Mouse (Mus musculus): ENCODE measurements around the gene Sc5d. TPM values are rescaled to one million over a fixed set of nuclear protein-coding genes. Genes with fewer than 3 reads are reported as not detected.

Gene Sc5d
- 33.3 and 41.2 TPM in 2 replicates for polyA plus RNA-seq (2012; rRNA removed)

DNA sequence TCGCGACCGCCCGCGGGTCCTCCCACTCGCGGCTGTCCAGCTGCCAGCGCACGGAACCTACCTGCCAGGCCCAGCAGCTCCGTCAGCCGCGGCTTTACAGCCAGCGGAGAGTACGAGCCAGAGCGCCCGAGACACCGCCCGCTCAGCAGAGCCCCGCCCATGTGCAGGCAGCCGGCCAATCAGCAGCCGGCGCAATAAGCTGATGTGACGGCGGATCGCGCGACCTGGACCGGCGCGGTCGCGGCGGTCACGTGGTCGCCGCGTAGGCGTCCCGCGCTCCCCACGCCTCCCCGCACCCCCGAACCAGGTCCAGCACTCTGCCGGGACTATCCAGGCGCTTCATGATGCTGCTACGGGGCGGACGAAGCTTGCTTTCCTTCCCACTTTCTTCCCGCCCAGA, at the start of gene Sc5d:
Gene Sc5d (minus strand): TSS at position 112 of the 400 bp plus-strand sequence.

Other genes starting within 250 kb of the Sc5d start
- gene Sorl1, start 140.0 kb downstream of the Sc5d start, polyA plus RNA-seq (2012; rRNA removed): 0.81 and 1.3 TPM in 2 replicates
- 0.16 and 0.19 TPM in 2 replicates for gene Tecta, start 135.7 kb upstream of the Sc5d start, polyA plus RNA-seq (2012; rRNA removed)
- 17.8 and 22.4 TPM in 2 replicates for gene Tbcel, start 243.6 kb upstream of the Sc5d start, polyA plus RNA-seq (2012; rRNA removed)

Measured in liver, embryonic 14 days (tissue).